Mouse (Mus musculus): Measurements from ENCODE around the gene Eci3.
"Not testable (repeated sequence)": the region's sequence is repeated elsewhere in the genome, so short reads cannot be mapped to it uniquely, and the experiment has no call there.

- not testable (repeated sequence) for TF ChIP-seq POLR2A (IDR thresholded peaks at IDR 0.05; ENCODE audit: low read depth, low read length); CTCF (IDR thresholded peaks at IDR 0.05; ENCODE audit: borderline replicate concordance, insufficient read depth, low read length)
Measured at GRCm38 (mm10) chr13:34965647-34966046, 2.0 kb upstream of the Eci3 start.

Data from embryonic fibroblast, embryonic 13.5 days (primary cell).